Mouse (Mus musculus) CD4-positive helper T cell, adult 2 months (primary cell): ENCODE results near the gene Car10.

Experiments used
- DNase-seq: peaks from one replicate; pipeline ENCODE4 v3.0.0-alpha.2; 2012; ENCODE audit warnings: low read depth, missing footprints, low spot score

Gene Car10

GRCm38 (mm10) chr11:93097941-93098828 is at the start of gene Car10:
Gene Car10 (plus strand): TSS chr11:93098028.
- no peak for DNase-seq

GRCm38 (mm10) chr11:93065021-93065420 is 32.8 kb upstream of the Car10 start:
- DNase-seq, result no peak

- no peak for DNase-seq
These were observed 32.1 kb upstream of the Car10 start for GRCm38 (mm10) chr11:93065656-93066181.

GRCm38 (mm10) chr11:93095588-93095987 is 2.2 kb upstream of the Car10 start:
- no peak for DNase-seq

GRCm38 (mm10) chr11:93097001-93097400 is 827 bp upstream of the Car10 start:
- DNase-seq, result no peak

- DNase-seq, result no peak
These were observed 387 bp upstream of the Car10 start for GRCm38 (mm10) chr11:93097431-93097851.

- no peak for DNase-seq
These were observed 1.1 kb downstream of the Car10 start for GRCm38 (mm10) chr11:93098933-93099381.

- no peak for DNase-seq
These were observed 1.9 kb downstream of the Car10 start for GRCm38 (mm10) chr11:93099431-93100370.

- DNase-seq, result no peak
These were observed 2.8 kb downstream of the Car10 start for GRCm38 (mm10) chr11:93100606-93101005.

GRCm38 (mm10) chr11:93101106-93101505 is 3.3 kb downstream of the Car10 start:
- DNase-seq, result no peak

GRCm38 (mm10) chr11:93102321-93102720 is 4.5 kb downstream of the Car10 start:
- DNase-seq, result no peak

- no peak for DNase-seq
These were observed 5.4 kb downstream of the Car10 start for GRCm38 (mm10) chr11:93103101-93103815.

GRCm38 (mm10) chr11:93109451-93109850 is 11.6 kb downstream of the Car10 start:
- DNase-seq, result no peak

GRCm38 (mm10) chr11:93120766-93121415 is 23.1 kb downstream of the Car10 start:
- no peak for DNase-seq

GRCm38 (mm10) chr11:93123691-93124090 is 25.9 kb downstream of the Car10 start:
- no peak for DNase-seq

GRCm38 (mm10) chr11:93126466-93126865 is 28.6 kb downstream of the Car10 start:
- DNase-seq, result no peak

GRCm38 (mm10) chr11:93128481-93128880 is 30.7 kb downstream of the Car10 start:
- no peak for DNase-seq

- no peak for DNase-seq
These were observed 40.0 kb downstream of the Car10 start for GRCm38 (mm10) chr11:93137841-93138240.

- no peak for DNase-seq
These were observed 43.9 kb downstream of the Car10 start for GRCm38 (mm10) chr11:93141727-93142126.

- DNase-seq, result no peak
These were observed 46.7 kb downstream of the Car10 start for GRCm38 (mm10) chr11:93144544-93144943.

GRCm38 (mm10) chr11:93154910-93155309 is 57.1 kb downstream of the Car10 start:
- no peak for DNase-seq
